Mouse (Mus musculus): ENCODE data around the gene Gm15127.
"Not testable (repeated sequence)": the region's sequence is repeated elsewhere in the genome, so short reads cannot be mapped to it uniquely, and the experiment has no call there.

Gene Gm15127

GRCm38 (mm10) chrX:148663298-148663697, at the start of gene Gm15127:
Gm15127 (plus strand) TSS chrX:148663598.
- not testable (repeated sequence) for DNase-seq (ENCODE audit: low read depth)

GRCm38 (mm10) chrX:148615053-148615452, 48.3 kb upstream of the Gm15127 start, which contains the start of gene Gm8334:
Gm8334 (minus strand) TSS chrX:148615153.
- DNase-seq (ENCODE audit: low read depth): not testable (repeated sequence)

GRCm38 (mm10) chrX:148676290-148676689, 12.9 kb downstream of the Gm15127 start:
- DNase-seq (ENCODE audit: low read depth): not testable (repeated sequence)

Measured in naive thymus-derived CD4-positive, alpha-beta T cell, adult 2 months (primary cell).